Mouse (Mus musculus) neutrophil, adult 83 days (primary cell): ENCODE data around the gene Ankib1. TPM values are rescaled to one million over a fixed set of nuclear protein-coding genes. Genes with fewer than 3 reads are reported as not detected.

Source experiments
- total RNA-seq, 2 experiments: library from RNA; stranded (reverse); gene quantifications; one replicate each; pipeline ENCODE4 v1.2.4; 2023

The Ankib1 gene
- 10 to 100 TPM; 19.5 to 27.9 TPM for total RNA-seq

GRCm38 (mm10) chr5:3802433-3803291, at the start of gene Ankib1, which contains the start of gene Krit1:
TSS of gene Ankib1 (minus strand) at chr5:3802925.
TSS of gene Krit1 (plus strand) at chr5:3803184.

GRCm38 (mm10) chr5:3845026-3845425, 42.3 kb upstream of the Ankib1 start, which contains the start of gene Lrrd1:
TSS of gene Lrrd1 (plus strand) at chr5:3845173.

GRCm38 (mm10) chr5:3657085-3657484, 145.6 kb downstream of the Ankib1 start, which contains the start of gene Gatad1:
TSS of gene Gatad1 (minus strand) at chr5:3657185.

GRCm38 (mm10) chr5:3650881-3651280, 151.8 kb downstream of the Ankib1 start, which contains the start of gene Tmbim7:
TSS of gene Tmbim7 (plus strand) at chr5:3651181.

Other genes with a start within 250 kb of the Ankib1 start
- 10 to 100 TPM in 1 of 2 experiments, 1 to 10 TPM in 1; 5.5 to 10.3 TPM for gene 1700109H08Rik, start 231.4 kb downstream of the Ankib1 start, total RNA-seq
- 10 to 100 TPM in 1 of 2 experiments, 1 to 10 TPM in 1; 9.2 to 11.4 TPM for gene Pex1, start 206.9 kb downstream of the Ankib1 start, total RNA-seq
- 10 to 100 TPM; 13.1 to 13.2 TPM for gene Rbm48, start 206.3 kb downstream of the Ankib1 start, total RNA-seq
- gene Tmbim7, start 151.7 kb downstream of the Ankib1 start, total RNA-seq: not detected
- 10 to 100 TPM; 56.2 to 63.0 TPM for gene Gatad1, start 145.7 kb downstream of the Ankib1 start, total RNA-seq
- 10 to 100 TPM; 36.8 to 41.1 TPM for gene Krit1, start 259 bp upstream of the Ankib1 start, total RNA-seq
- gene Lrrd1, start 42.2 kb upstream of the Ankib1 start, total RNA-seq: not detected
- gene Mterf1a, start 91.0 kb upstream of the Ankib1 start, total RNA-seq: 1 to 10 TPM; 7.1 to 9.7 TPM
- 10 to 100 TPM; 38.3 to 47.2 TPM for gene Akap9, start 125.1 kb upstream of the Ankib1 start, total RNA-seq